Mouse (Mus musculus) heart, adult 2 months (tissue): ENCODE measurements around the gene Rfpl4.

Experiments used
- CTCF ChIP-seq: fragments of 200-600 bp; IDR thresholded peaks from 2 replicates; pipeline ENCODE4 v1.8.1; 2022; ENCODE audit warnings: antibody characterized with exemption, mild to moderate bottlenecking, moderate library complexity
- POLR2A ChIP-seq: fragments of 200-500 bp; IDR thresholded peaks from 2 replicates; pipeline ENCODE4 v1.6.1; 2011; ENCODE audit warnings: mild to moderate bottlenecking, low read depth, low read length, control low read depth; ENCODE audit not compliant: insufficient read depth

- TF ChIP-seq POLR2A (no peak), CTCF (no peak; the same call in 1 of the 2 replicates)
Observed at GRCm38 (mm10) chr7:5081241-5081640, 35.5 kb downstream of the Rfpl4 start.
